Mouse (Mus musculus) brain, embryonic 14.5 days (tissue): ENCODE data around the gene Myh14.

Source experiments
- CTCF ChIP-seq: fragments of 200-500 bp; IDR thresholded peaks from 2 replicates; pipeline ENCODE4 v1.5.1; 2012; ENCODE audit warnings: inconsistent platforms, mild to moderate bottlenecking, moderate library complexity, borderline replicate concordance; ENCODE audit not compliant: insufficient read depth, insufficient read length; ENCODE audit errors: extremely low read depth
- POLR2A ChIP-seq: fragments of 200-500 bp; IDR thresholded peaks from 2 replicates; pipeline ENCODE4 v1.6.1; 2012; ENCODE audit warnings: mild to moderate bottlenecking, inconsistent platforms, borderline replicate concordance; ENCODE audit not compliant: poor library complexity, insufficient read depth, insufficient read length, severe bottlenecking; ENCODE audit errors: extremely low read depth

- TF ChIP-seq CTCF, result no peak
- no peak for TF ChIP-seq POLR2A
These were observed 58.5 kb downstream of the Myh14 start for GRCm38 (mm10) chr7:44612192-44612591.
